Mouse (Mus musculus) c-Kit-negative CD71-positive TER-119-positive erythroid progenitor cells, embryonic 14.5 days (primary cell): Measurements from ENCODE around the gene BC048403.

Experiments used
- DNase-seq: peaks from one replicate; pipeline ENCODE4 v3.0.0-alpha.2; 2013; ENCODE audit warnings: low read depth, low spot score

The BC048403 gene

GRCm38 (mm10) chr10:121739548-121740505, at the start of gene BC048403:
BC048403 (plus strand) TSS chr10:121739937.
- peak; percentile 69 for DNase-seq

- no peak for DNase-seq
These were observed 46.7 kb upstream of the BC048403 start for GRCm38 (mm10) chr10:121692944-121693579.

- DNase-seq = no peak
These were observed 45.2 kb upstream of the BC048403 start for GRCm38 (mm10) chr10:121694567-121694966.

- no peak for DNase-seq
These were observed 38.2 kb upstream of the BC048403 start for GRCm38 (mm10) chr10:121701296-121702248.

GRCm38 (mm10) chr10:121703619-121704018, 36.1 kb upstream of the BC048403 start:
- DNase-seq = no peak

- no peak for DNase-seq
These were observed 34.9 kb upstream of the BC048403 start for GRCm38 (mm10) chr10:121704871-121705270.

- DNase-seq = no peak
These were observed 34.2 kb upstream of the BC048403 start for GRCm38 (mm10) chr10:121705399-121706163.

GRCm38 (mm10) chr10:121716862-121717261, 22.9 kb upstream of the BC048403 start:
- no peak for DNase-seq

GRCm38 (mm10) chr10:121718896-121719585, 20.7 kb upstream of the BC048403 start:
- no peak for DNase-seq

- DNase-seq = no peak
These were observed 19.0 kb upstream of the BC048403 start for GRCm38 (mm10) chr10:121720701-121721100.

- no peak for DNase-seq
These were observed 13.2 kb upstream of the BC048403 start for GRCm38 (mm10) chr10:121726505-121726904.

- DNase-seq = no peak
These were observed 12.6 kb upstream of the BC048403 start for GRCm38 (mm10) chr10:121727151-121727550.

GRCm38 (mm10) chr10:121728226-121728625, 11.5 kb upstream of the BC048403 start:
- no peak for DNase-seq

- no peak for DNase-seq
These were observed 8.6 kb upstream of the BC048403 start for GRCm38 (mm10) chr10:121731048-121731725.

- DNase-seq = no peak
These were observed 7.2 kb upstream of the BC048403 start for GRCm38 (mm10) chr10:121732542-121732941.

- DNase-seq = no peak
These were observed 2.5 kb upstream of the BC048403 start for GRCm38 (mm10) chr10:121737256-121737655.

GRCm38 (mm10) chr10:121742336-121742735, 2.6 kb downstream of the BC048403 start:
- DNase-seq = no peak

GRCm38 (mm10) chr10:121750175-121750574, 10.4 kb downstream of the BC048403 start:
- DNase-seq = no peak

GRCm38 (mm10) chr10:121754237-121754636, 14.5 kb downstream of the BC048403 start:
- DNase-seq = no peak

- no peak for DNase-seq
These were observed 16.1 kb downstream of the BC048403 start for GRCm38 (mm10) chr10:121755822-121756221.
